Mouse (Mus musculus) liver, embryonic 16.5 days (tissue): ENCODE data around the gene Tmem252. TPM values are rescaled to one million over a fixed set of nuclear protein-coding genes. Genes with fewer than 3 reads are reported as not detected.

Source experiments
- ATAC-seq: fragments of 200-750 bp; cut with Nextera tagmentation; 2 replicates; pipeline ENCODE4 v1.8.0; 2017; ENCODE audit warnings: low read depth, mild to moderate bottlenecking, moderate number of reproducible peaks, moderate library complexity
- H3K27ac ChIP-seq: fragments of 300-500 bp; sonication (generic); 2 replicates; pipeline ENCODE4 v1.5.1; 2014; ENCODE audit warnings: mild to moderate bottlenecking, low read length
- H3K27me3 ChIP-seq: fragments of 300-500 bp; sonication (generic); 2 replicates; pipeline ENCODE4 v1.6.1; 2014; ENCODE audit warnings: low read depth, low read length, mixed read lengths; ENCODE audit not compliant: control insufficient read depth, insufficient read depth
- H3K36me3 ChIP-seq: fragments of 300-500 bp; sonication (generic); 2 replicates; pipeline ENCODE4 v1.6.1; 2014; ENCODE audit warnings: mild to moderate bottlenecking; ENCODE audit not compliant: control insufficient read depth, insufficient read depth
- H3K4me1 ChIP-seq: fragments of 300-500 bp; sonication (generic); 2 replicates; pipeline ENCODE4 v1.6.1; 2014; ENCODE audit warnings: low read depth, low read length, mixed read lengths; ENCODE audit not compliant: control insufficient read depth
- H3K4me2 ChIP-seq: fragments of 300-500 bp; sonication (generic); 2 replicates; pipeline ENCODE4 v1.6.1; 2014; ENCODE audit warnings: low read depth, low read length, mixed read lengths
- H3K4me3 ChIP-seq: fragments of 300-500 bp; sonication (generic); 2 replicates; pipeline ENCODE4 v1.5.1; 2014; ENCODE audit warnings: low read depth, mild to moderate bottlenecking, low read length
- H3K9ac ChIP-seq: fragments of 300-500 bp; sonication (generic); 2 replicates; pipeline ENCODE4 v1.6.1; 2014; ENCODE audit warnings: low read depth, low read length
- H3K9me3 ChIP-seq: fragments of 300-500 bp; sonication (generic); replicated peaks from 2 replicates; pipeline ENCODE4 v1.6.1; 2016; ENCODE audit warnings: low read length; ENCODE audit not compliant: control insufficient read depth
- WGBS: fragments of 180-500 bp; shearing (Covaris S2); extraction: QIAGEN DNeasy Blood & Tissue Kit; methylation state at CpG from one replicate; pipeline ENCODE4 v1.1.7; 2014; ENCODE audit not compliant: insufficient replicate concordance; 5-methylcytosine and 5-hydroxymethylcytosine counted together
- polyA plus RNA-seq: library from polyadenylated mRNA; unstranded; fragments of >200 nt; fragmentation: Nextera tagmentation; extraction: Ambion mirVana; gene quantifications from 2 replicates; pipeline ENCODE4 v1.2.1, GENCODE M21; 2015

The Tmem252 gene
- polyA plus RNA-seq, 1 experiment from 2014 or later: 0.20 TPM

DNA sequence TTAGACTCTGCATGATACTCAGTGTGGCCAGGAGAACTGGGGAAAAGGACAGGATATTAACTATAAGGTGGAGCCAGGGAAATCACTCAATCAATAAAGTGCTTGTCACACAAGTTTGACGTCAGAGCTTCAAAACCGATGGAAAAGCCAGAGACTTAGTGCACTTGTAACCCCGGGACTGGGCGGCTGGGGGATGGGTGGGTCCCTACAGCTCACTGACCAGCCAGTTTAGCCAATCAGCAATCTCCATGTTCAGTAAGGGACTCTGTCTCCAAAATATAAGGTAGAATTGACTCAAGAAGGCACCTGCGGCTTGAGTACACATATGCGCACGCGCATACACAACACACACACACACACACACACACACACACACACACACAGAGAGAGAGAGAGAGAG is 25.8 kb upstream of the Tmem252 start:
- WGBS: 62% methylated on average over 8 of the region's 8 CpGs
- H3K27ac ChIP-seq: no peak overlapping the region
- no peak overlapping the region for H3K4me2 ChIP-seq
- ATAC-seq: no peak
- no peak overlapping the region for H3K4me3 ChIP-seq
- H3K9ac ChIP-seq: no peak overlapping the region
- no peaks in the 10 kb centered on the region for H3K4me1 ChIP-seq
- H3K27me3 ChIP-seq: no peaks in the 10 kb centered on the region
- H3K36me3 ChIP-seq: no peaks in the 10 kb centered on the region
- H3K9me3 ChIP-seq: no peaks in the 10 kb centered on the region

DNA sequence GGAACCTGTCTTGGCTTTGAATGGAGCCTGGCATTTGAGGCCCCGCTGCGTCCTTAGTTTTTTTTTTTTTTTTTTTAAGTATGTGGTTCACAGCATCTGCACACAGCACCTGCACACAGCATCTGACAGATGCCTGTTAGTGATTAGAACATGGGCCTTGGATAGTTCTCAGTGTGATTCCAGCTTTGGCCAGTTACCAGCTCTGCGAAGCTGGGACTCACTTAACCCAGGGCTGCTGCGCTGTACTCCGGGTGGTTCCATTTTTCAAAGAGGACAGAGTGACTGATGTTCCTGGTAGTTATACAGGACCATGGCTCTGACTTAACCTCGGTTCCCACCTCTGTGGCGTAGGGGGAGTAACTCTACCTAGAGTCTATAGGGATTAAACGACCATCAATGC is 23.4 kb upstream of the Tmem252 start:
- H3K4me2 ChIP-seq: no peak overlapping the region
- no peak for ATAC-seq

DNA sequence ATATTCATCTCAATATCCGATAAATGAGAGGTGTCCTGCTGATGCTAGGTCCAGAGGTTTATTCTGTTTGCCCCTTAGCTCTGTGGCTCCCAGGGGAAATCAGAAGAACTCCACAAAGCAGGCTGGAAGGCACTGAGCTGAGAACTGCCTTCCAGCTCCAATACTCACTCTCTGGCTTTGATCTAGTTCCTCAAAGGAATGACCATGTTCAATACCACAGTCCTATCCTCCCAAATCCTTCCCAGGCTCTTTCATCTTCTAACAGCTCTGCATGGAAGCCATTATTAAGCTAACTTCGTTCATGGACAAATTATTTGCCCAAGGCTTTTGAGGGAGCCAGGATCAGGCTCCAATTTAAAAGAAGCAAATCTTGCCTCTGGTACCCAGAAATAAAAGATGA is 22.2 kb upstream of the Tmem252 start:
- no peak overlapping the region for H3K27ac ChIP-seq
- ATAC-seq: no peak
- no peaks in the 10 kb centered on the region for H3K36me3 ChIP-seq
- no peaks in the 10 kb centered on the region for H3K27me3 ChIP-seq
- H3K4me3 ChIP-seq: no peak overlapping the region
- no peak overlapping the region for H3K9ac ChIP-seq
- H3K4me2 ChIP-seq: no peak overlapping the region
- H3K9me3 ChIP-seq: no peaks in the 10 kb centered on the region
- 50% methylated on average over 2 of the region's 2 CpGs for WGBS
- no peaks in the 10 kb centered on the region for H3K4me1 ChIP-seq

More for the DNA sequence above, 23.4 kb upstream of the Tmem252 start:
- Histone ChIP-seq H3K9me3 (no peaks in the 10 kb centered on the region), H3K9ac (no peak overlapping the region), H3K4me3 (no peak overlapping the region), H3K36me3 (no peaks in the 10 kb centered on the region), H3K4me1 (no peaks in the 10 kb centered on the region), H3K27me3 (no peaks in the 10 kb centered on the region), H3K27ac (no peak overlapping the region)
- 65% methylated on average over 8 of the region's 8 CpGs for WGBS

DNA sequence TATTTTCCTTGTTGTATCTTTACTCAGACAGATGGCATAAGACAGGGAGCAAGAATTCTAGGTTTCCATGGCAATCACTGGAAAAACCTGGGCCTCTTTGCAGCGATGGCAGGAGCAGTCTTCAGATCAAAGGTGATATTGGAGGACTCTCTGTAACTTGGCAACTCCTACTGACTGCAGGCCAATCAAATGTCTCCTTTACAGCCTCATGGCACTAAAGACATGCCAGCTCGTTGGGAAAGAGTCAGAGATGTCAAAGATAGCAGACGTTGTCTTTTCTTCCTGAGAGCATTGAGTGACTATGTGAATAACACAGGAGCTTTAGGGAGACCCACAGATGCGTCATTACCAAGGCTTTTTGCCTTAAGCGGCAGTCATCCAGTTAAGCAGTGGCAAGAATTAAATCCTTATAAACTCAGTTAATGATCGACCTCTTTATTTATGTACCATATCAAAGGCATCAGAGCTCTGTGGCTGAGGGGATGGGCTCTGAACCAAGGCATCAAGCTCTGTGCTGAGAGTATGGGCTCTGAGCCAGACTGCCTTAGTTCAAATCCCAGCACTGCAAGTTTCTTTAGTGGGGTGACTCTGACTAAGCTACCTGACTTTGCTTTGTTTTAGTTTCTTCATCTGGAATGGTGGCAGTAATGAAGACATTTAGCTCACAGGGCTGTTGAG is 21.3 kb upstream of the Tmem252 start:
- no peak overlapping the region for H3K4me3 ChIP-seq
- H3K4me2 ChIP-seq: no peak overlapping the region
- WGBS: 32% methylated on average over 6 of the region's 6 CpGs
- no peaks in the 10 kb centered on the region for H3K4me1 ChIP-seq
- H3K9ac ChIP-seq: no peak overlapping the region
- no peak overlapping the region for H3K27ac ChIP-seq
- H3K36me3 ChIP-seq: no peaks in the 10 kb centered on the region
- ATAC-seq: no peak
- no peaks in the 10 kb centered on the region for H3K27me3 ChIP-seq
- no peaks in the 10 kb centered on the region for H3K9me3 ChIP-seq

DNA sequence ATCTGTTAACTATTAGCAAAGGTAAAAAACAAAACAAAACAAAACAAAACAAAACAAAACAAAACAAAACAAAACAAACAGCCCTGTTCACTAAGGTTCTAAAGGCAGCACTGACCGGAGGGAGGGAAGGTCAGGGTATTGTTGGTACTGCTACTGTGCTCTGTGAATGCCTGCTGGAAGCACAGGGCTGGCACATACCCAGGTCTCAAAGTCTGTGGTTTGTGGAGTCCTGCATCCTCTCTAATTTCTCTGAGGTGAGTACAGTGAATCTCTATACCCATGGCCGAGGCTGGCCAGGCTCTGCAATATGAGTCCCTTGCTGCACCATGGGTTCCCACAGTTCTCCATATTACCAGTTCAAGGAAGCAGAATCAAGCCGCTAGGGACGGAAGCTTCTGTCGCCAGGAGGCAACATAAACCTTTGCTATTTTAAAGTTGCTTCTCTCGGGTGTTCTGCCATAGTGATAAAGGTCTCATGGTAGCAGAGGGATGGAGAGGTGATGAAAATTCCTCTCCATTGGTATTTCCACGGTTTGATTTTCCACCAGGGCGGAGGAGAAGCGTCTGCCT is 20.5 kb upstream of the Tmem252 start:
- Histone ChIP-seq H3K27me3 (no peaks in the 10 kb centered on the region), H3K4me1 (no peaks in the 10 kb centered on the region), H3K4me3 (no peak overlapping the region), H3K9ac (no peak overlapping the region), H3K4me2 (no peak overlapping the region), H3K9me3 (no peaks in the 10 kb centered on the region), H3K27ac (no peak overlapping the region), H3K36me3 (no peaks in the 10 kb centered on the region)
- 61% methylated on average over 9 of the region's 9 CpGs for WGBS
- ATAC-seq: no peak

DNA sequence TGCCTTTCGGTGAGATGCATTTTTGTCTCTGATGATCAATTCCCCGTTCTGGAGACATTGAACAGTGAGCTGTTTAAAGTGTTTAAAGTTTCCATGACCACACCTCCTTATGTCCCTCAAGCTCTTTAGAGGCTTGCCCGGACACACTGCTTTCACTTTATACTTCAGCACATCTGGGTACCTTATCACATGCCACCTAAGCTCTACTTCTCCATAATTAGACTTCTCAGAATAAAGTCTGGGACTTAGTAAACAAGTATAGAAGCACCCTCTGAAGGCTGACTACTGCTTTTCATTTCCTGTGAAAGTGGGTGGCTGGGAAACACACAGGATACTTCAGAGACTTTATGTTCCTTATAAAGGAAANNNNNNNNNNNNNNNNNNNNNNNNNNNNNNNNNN is 16.8 kb upstream of the Tmem252 start:
- Histone ChIP-seq H3K9ac (no peak overlapping the region), H3K4me1 (no peaks in the 10 kb centered on the region), H3K4me2 (no peak overlapping the region), H3K27me3 (no peaks in the 10 kb centered on the region), H3K9me3 (no peaks in the 10 kb centered on the region), H3K27ac (no peak overlapping the region), H3K4me3 (no peak overlapping the region), H3K36me3 (no peaks in the 10 kb centered on the region)
- ATAC-seq: no peak
- WGBS: 52% methylated on average over 3 of the region's 3 CpGs

DNA sequence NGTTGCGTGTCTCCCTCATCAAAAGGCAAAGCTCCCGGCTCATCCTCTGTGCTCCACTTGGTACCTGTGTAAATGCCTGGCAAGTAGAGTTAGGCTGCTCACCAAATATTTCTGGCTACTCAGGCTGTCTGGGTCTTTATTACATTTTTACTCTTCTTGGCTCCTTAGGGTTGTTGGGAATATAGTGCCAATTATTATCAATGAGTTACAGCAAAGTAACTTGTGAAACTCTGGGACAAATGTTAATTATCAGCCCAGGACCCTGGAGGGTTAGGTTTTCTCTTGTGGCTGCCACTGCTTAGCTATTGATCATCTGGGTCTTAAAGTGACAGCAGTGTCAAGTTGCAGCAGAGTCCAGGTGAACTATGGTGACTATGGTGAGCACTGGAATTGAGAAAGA is 11.5 kb upstream of the Tmem252 start:
- Histone ChIP-seq H3K9me3 (no peaks in the 10 kb centered on the region), H3K9ac (no peak overlapping the region), H3K36me3 (no peaks in the 10 kb centered on the region), H3K4me2 (no peak overlapping the region), H3K27ac (no peak overlapping the region), H3K4me3 (no peak overlapping the region), H3K4me1 (no peaks in the 10 kb centered on the region), H3K27me3 (no peaks in the 10 kb centered on the region)
- 64% methylated on average over 2 of the region's 2 CpGs for WGBS
- no peak for ATAC-seq

DNA sequence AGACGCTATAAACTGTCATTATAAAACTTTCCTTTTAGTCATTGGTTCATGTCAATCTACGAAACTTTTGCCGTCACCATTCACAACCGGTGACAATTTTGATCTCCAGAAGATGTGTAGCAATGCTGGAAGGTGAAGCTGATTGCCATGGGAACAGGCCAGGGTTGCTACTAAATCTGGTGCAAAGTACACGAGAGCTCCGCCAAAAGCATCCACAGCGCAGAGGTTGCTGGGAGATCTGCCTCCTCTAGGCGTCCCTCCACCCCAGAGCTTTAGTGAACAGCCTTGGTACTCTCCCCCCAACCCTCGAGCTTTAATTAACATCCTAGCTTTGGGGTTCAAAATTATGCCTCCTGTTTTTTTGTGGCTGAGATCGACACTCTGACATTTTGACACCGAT is 8.0 kb upstream of the Tmem252 start:
- Histone ChIP-seq H3K4me2 (no peak overlapping the region), H3K4me1 (no peaks in the 10 kb centered on the region), H3K27ac (no peak overlapping the region), H3K36me3 (no peaks in the 10 kb centered on the region), H3K27me3 (no peaks in the 10 kb centered on the region), H3K9me3 (no peaks in the 10 kb centered on the region), H3K9ac (no peak overlapping the region), H3K4me3 (no peak overlapping the region)
- ATAC-seq: no peak
- WGBS: 63% methylated on average over 11 of the region's 11 CpGs

DNA sequence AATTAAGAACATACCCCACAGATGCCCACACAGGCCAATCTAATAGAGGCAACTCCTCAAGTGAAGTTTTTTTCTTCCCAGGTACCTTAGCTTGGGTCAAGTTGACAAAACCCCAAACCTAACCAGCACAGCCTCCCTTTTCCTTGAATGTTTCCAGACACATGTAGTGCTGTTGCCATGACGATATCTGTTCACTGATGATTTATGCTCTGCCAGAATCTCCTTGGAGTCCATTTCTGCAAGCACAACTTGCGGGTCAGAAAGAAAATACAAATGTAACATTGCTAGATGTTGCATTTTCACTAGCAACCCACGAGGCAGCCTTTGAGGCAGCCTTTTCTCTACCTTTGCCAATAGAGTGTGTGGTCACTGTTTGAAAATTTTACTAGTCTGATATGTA is 6.3 kb upstream of the Tmem252 start:
- 46% methylated on average over 3 of the region's 3 CpGs for WGBS

More for the DNA sequence above, 6.3 kb upstream of the Tmem252 start:
- ATAC-seq: no peak
- no peak overlapping the region for H3K27ac ChIP-seq
- H3K4me2 ChIP-seq: no peak overlapping the region
- H3K4me1 ChIP-seq: no peaks in the 10 kb centered on the region
- no peaks in the 10 kb centered on the region for H3K9me3 ChIP-seq
- H3K9ac ChIP-seq: no peak overlapping the region
- H3K4me3 ChIP-seq: no peak overlapping the region
- H3K27me3 ChIP-seq: no peaks in the 10 kb centered on the region
- H3K36me3 ChIP-seq: no peaks in the 10 kb centered on the region
